Mouse (Mus musculus) heart, postnatal 10 days (tissue): ENCODE data around the gene Enkur. TPM values are rescaled to one million over a fixed set of nuclear protein-coding genes. Genes with fewer than 3 reads are reported as not detected.
"Not testable (repeated sequence)": the region's sequence is repeated elsewhere in the genome, so short reads cannot be mapped to it uniquely, and the experiment has no call there.

Source experiments
- DNase-seq, 2 experiments: peaks; one replicate each; pipeline ENCODE4 v3.0.0; 2021
- intact Hi-C: fragments of 180-260 bp; cut with DNase I; formaldehyde crosslinking; loops from one replicate; pipeline ENCODE4 v1.15.1; 2025
- total RNA-seq, 2 experiments: library from RNA; stranded (reverse); gene quantifications; 2 replicates each; pipeline ENCODE4 v1.2.3; 2021

Gene Enkur
- total RNA-seq = 1 to 10 TPM; 5.8 to 6.2 TPM

- intact Hi-C loops = loop anchor here (5.0 kb wide), 1 partner anchor 238 kb away; the partner anchor contains the start of gene Arhgap21
- DNase-seq = peak; percentile 99 to 100
Observed at GRCm38 (mm10) chr2:21204912-21205830, at the start of gene Enkur, which contains the start of gene Thnsl1. Gene Enkur (minus strand): TSS chr2:21205365. Gene Thnsl1 (plus strand): TSS chr2:21205724.

DNA sequence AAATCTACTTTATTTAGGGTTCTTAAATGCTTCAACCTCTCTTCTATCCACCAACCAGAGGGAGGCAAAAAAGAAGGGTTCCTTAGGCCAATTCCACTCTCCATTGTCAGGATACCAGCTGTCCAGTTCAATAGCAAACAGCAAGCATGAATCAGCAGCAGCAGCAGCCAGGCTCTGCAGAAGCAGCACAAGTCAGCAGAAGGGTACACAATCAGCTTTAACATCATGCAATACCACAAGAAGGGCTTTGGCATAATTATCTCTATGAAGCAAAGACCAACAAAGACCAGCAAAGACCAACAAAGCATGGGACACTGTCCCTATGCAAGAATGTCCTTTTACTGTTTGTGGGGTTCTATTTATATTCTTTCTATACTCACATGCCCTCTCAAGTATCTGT is 49.1 kb upstream of the Enkur start:
- intact Hi-C loops = no loop called here

GRCm38 (mm10) chr2:21253644-21254043 is 48.5 kb upstream of the Enkur start:
- intact Hi-C loops = no loop called here
- DNase-seq = no peak

More for the DNA sequence above, 49.1 kb upstream of the Enkur start:
- no peak for DNase-seq

- intact Hi-C loops = no loop called here
- no peak for DNase-seq
Observed at GRCm38 (mm10) chr2:21245477-21246102, 40.4 kb upstream of the Enkur start.

DNA sequence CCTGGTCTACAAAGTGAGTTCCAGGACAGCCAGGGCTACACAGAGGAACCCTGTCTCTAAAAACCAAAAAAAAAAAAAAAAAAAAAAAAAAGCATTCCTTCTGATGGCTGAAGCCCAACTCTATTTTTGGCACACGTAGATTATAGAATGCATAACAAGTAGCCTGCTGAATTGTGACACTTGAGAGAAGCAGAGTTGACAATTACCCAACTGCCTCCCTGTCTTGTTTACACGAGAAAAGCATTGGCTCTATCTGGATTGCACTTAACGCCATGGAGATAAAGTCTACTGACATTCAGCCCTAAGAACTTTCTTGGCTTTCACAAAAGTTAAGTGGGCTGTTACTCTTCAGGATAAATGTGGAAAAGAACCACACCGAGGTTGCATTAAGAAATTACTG is 39.8 kb upstream of the Enkur start:
- DNase-seq = no peak
- intact Hi-C loops = no loop called here

- DNase-seq, intact Hi-C loops: not testable (repeated sequence)
Observed at GRCm38 (mm10) chr2:21244104-21244503, 38.9 kb upstream of the Enkur start.

- DNase-seq = peak; percentile 13 to 32
- intact Hi-C loops = no loop called here
Observed at GRCm38 (mm10) chr2:21236846-21237245, 31.7 kb upstream of the Enkur start.

DNA sequence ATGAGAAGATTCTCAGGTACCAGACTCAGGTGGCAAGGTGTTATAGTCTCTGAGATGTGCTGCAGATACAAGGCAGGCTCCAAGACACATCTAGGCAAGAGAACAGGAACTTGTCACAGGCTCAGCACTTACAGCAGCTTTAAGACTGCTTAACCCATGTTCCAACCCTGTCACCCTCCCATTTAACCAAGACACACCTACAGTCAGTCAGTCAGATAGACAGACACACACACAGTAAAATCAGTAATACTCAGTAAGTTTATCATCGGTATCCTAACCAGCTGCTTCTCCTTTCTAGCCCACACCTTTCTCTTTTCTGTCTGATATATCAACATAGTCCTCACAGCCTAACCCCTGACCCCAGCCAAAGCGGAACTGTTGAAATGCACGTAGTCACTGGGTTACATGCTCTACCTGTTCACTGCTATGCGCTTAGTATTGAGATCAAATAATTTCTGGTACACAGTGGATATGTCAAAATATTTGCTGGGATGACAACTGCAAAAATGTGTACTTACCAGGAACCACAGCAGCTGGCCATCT is 30.8 kb upstream of the Enkur start:
- intact Hi-C loops = no loop called here
- no peak for DNase-seq

DNA sequence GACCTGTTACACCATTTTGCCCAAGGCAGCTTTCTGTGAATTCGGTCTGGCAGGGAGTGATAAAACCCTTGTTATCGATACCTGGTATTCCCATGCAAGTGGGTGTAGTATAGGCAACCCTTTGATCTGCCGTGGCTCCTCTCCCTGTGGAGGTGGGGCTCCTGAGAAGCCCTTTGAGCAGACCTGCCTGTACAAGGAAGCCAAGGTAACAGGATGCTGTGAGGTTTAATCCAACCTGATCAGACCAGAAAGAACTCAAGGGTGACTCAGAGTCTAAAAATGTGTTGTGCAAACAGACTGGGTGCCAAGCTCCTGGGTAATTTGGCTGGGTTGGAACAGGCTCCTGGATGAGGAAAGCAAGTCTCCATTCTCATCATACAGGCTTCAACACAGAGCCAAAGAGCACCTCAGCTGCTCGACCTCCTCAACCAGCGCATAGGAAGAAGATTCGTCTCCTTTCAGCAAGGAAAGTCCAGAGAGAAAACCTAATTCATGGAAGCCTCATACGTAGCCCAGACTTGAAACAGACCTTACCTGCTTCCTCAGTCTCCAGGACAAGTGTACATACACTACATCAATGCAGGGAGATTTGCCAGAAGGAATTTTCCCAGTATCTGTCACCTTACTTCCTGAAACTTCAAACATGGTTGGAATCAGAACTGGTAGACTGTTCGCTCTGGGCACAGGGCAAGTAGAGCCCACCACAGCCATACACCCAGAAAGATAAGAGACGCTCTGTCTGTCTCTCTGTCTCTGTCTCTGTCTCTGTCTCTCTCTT is 29.9 kb upstream of the Enkur start:
- intact Hi-C loops = no loop called here
- peak in 1 of 2 experiments; percentile 12 for DNase-seq

DNA sequence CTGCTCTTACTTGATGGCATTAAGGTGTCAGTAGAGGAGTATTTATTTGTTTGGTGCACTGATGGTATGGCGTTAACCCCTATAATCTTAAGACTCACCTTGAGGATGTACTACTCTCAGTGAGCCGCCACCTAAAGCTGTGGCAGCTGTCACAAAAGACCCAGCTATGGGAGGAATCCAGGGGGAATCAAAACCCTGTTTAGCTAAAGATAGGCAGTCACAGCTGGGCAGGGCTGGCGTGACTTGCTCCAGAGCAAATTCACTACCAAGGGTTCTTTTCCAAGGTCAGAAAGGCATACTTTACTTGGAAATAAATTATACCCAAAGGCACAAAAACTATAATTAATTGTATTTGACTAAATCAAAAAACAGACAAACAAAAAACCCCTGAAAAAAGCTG is 26.0 kb upstream of the Enkur start:
- no peak for DNase-seq
- intact Hi-C loops = no loop called here

GRCm38 (mm10) chr2:21230276-21230675 is 25.1 kb upstream of the Enkur start:
- intact Hi-C loops = no loop called here
- no peak for DNase-seq

DNA sequence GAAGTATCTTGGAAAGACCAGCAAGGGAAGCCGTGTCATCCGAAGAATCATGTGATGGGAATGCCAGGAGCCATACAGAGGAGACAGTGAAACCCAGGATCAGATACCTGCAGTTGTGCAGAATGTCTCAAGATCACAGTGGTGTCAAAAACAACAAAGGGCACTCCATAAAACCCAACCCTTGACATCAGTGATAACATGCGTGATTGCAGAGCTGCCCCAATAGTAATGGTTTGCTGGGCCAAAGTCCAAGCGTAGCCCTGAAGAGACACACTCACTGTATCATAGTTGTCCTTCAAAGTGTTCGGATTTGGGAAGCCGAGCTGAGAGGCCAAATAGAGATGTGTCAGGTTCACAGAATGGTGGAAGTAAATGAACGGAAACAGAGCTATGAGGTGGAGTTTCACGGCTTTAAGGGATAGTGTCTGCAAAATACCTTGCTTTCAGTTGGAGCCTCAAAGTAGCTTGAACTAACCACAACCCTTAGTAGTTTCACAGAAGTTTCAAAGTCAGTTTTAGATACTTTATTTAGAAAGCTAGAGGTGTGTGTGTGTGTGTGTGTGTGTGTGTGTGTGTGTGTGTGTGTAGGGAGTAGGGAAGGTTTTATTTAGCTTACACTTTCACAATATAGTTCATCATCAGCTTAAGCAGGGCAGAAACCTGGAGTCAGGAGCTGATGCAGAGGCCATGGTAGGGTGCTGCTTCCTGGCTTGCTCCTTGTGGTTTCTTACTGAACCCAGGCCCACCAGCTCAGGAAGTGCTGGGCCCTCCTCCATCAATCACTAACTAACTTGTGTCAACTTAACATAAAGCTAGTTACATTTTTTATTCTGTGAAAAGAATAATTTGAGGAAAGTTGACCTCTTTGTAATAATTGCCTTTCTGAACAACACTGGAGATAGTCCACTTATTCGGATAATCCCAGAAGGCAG is 17.6 kb upstream of the Enkur start:
- DNase-seq = no peak
- intact Hi-C loops = no loop called here

DNA sequence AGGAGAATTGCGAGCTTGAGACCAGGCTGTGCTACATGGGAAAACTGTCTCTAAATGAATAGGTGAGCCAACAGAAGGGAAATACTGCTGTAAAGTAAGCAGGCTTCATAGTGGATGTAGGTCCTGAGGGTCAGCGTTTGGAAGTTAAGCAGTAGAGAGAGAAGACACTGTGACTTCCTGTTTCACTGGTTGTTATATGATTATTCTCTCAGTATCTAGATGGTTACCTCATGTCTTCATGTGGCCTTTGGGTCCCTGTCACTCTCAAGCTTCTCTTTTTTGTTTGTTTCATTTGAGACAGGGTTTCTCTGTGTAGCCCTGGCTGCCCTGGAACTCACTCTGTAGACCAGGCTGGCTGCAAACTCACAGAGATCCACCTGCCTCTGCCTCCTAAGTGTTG is 10.1 kb upstream of the Enkur start:
- DNase-seq = no peak
- intact Hi-C loops = loop anchor here (10.0 kb wide), 1 partner anchor 710 kb away; no protein-coding TSS in a partner anchor

DNA sequence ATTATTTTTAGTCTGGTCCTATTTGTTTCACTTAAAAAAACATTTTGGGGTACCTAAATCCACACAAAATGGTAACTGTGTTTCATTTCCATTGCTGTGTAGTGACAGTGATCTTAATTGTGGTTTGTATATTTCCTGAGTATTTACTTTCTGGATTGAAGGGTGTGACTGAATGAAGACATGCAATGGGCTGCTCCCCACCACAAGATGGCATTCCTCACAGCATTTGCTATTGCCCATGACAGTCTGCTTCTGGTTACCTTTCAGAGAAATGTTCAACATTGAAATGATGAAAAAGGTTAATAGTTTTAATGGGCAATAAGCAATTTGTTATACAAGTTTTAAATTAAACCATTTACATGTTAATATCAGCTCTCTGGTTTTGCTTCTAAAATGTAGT is 9.2 kb upstream of the Enkur start:
- DNase-seq = no peak
- intact Hi-C loops = loop anchor here (5.0 to 10.0 kb wide), 2 partner anchors 48 to 710 kb away; no protein-coding TSS in a partner anchor

DNA sequence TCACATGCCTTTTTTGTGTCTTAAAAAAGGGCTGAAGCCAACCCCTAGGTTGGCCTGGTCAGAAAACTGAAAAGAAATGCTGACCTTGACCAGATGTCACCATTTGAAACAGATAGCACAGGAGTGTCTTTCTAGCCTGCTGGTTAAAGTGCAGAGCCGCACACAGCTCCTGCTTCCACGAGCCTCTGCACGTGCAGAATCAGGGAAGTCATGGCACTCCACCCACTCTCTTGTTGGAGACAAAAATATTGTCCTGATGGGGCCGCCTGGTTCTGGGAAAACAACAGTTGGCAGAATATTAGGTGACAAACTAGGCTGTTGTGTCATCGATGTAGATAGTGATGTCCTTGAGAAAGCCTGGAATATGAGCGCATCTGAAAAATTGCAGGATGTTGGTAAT is 6.2 kb upstream of the Enkur start:
- intact Hi-C loops = loop anchor here (5.0 to 10.0 kb wide), 2 partner anchors 51 to 713 kb away; no protein-coding TSS in a partner anchor
- DNase-seq = no peak

GRCm38 (mm10) chr2:21206278-21206677 is 1.1 kb upstream of the Enkur start:
- no peak for DNase-seq
- intact Hi-C loops = no loop called here

DNA sequence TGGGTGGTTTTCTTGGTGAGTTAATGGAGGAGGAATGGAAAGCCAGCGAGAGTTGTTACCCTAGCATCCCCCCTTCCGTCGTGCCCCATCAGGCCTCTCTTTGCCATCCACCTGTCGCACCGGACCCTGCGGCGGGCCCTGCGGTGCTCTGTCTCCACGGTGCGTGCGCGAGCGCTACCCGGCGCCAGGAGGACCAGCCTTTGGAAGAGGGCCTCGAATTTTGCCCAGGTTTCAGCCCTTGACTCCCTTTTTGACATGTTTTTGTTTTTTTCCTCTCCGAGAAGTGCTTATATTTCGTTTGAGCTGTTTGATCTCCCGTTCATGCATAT is 630 bp upstream of the Enkur start:
- no peak for DNase-seq
- intact Hi-C loops = no loop called here

DNA sequence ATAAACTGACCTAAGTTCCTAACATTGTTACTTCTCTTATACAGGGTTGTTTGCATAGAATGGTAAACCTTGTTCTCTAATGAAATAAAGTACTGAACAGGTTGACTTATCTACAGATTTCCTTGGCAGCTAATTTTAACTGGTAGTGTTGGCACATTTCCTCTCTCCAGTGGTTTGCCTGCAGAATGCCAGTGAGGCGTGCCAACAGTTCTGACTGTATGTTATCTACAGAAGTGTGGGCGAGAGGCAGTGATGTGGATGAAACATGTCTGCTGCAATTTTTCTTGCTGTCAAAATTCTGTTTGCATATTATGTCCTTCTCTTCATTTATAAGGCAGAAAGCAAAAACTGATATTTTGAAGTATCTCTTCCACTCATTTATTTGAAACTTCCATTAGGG is 2.4 kb downstream of the Enkur start:
- peak; percentile 65 to 66 for DNase-seq
- intact Hi-C loops = loop anchor here (5.0 kb wide), 1 partner anchor 235 kb away; the partner anchor contains the start of gene Arhgap21

- peak; percentile 31 to 41 for DNase-seq
- intact Hi-C loops = no loop called here
Observed at GRCm38 (mm10) chr2:21199051-21199450, 6.1 kb downstream of the Enkur start.

DNA sequence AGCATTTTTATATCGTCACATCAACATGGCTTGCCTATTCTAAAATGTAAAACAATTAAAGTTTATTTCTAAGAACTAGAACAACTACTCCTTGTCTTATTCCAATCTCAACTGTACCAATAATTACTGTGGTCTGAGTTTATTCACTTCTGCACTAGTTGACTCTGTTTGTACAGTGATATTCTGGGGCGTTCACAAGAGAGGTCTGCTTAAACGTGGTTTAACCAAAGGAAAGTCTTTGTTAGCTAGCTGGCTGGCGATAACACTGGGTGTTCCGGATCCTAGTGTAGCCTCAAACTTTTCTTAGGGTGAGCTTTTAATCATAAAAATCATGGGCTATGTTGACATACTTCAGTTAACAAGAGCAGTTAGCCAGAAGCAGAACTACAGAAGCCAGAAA is 9.9 kb downstream of the Enkur start:
- intact Hi-C loops = no loop called here
- DNase-seq = no peak
